Mouse (Mus musculus): ENCODE results near the gene Efcab6.

Gene Efcab6

DNA sequence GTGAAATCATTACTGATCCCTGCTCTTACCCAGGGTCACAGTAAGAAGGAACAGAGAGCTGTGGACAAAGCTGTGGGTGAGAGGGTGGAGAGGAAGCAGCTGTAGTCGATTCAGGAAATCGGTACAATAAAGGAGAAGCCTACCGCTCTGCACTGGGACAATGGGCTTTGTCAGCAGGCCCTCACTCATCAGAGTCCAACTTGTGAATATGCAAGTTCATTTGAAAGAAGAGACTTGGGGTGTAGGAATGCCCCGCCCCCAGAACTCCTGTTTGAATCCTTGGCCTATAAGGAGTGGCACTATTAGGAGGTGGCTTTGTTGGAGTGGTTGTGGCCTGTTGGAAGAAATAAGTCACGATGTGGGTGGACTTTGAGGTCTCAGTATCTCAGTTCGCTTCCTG is 86.3 kb downstream of the Efcab6 start:
- in situ Hi-C loops (cut with MseI, MboI), result no loop called here

DNA sequence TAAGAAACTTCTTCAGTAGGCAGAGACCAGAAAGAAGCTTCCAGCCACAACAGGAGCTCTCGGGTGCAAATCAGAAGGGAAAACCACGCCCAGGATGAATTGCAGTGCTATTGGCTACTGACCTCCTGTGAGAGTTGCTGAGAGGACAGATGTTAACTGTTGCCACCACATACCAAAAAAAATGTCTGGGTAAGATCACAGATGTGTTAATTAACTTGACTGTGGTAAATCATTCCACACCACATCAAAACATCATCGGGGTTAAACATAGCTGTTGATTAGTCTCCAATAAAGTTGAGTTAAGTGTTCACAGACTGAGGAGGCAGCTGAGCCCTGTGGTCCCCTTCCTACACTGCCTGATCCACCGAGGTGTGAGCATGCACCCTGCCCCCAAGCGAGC is 88.1 kb downstream of the Efcab6 start:
- in situ Hi-C loops (cut with MseI, MboI), result no loop called here

DNA sequence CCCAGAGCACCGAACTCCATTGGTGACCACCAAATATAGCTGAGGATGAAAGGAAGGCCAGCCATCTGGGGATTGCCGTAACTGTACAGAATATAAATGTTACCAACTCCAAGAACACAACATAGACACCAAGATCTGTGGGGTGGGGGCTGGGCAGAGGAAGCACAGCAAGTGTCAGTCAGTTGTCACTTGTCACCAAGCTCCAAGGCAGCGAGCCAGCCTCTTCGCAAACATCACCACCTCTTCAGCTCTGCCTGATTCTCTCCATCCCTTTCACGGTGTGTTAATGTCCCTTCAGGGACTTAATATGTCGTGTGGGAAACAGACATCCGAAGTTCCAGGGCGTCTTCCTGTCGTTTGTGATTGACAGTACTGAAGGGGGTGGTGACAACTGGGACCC is 93.0 kb downstream of the Efcab6 start:
- in situ Hi-C loops (cut with MseI, MboI), result no loop called here

DNA sequence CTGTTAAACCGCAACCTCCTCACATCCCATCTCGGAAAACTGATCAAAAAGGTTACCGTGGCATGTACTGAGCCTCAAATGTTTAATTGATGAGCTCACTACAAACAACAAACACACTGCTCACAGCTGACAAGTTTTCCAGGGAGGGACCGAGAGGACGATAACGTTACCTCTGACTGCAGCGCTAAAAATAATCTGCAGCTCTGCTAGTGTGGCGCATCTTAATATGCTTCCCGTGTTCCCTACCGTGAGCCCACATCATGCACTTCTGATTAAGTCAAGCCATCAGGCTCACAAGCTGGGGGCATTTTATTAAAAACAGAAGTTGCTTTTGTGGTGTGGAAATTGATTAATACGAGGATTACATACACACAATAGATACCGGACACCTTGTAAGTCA is 97.4 kb downstream of the Efcab6 start:
- in situ Hi-C loops (cut with MseI, MboI), result no loop called here

DNA sequence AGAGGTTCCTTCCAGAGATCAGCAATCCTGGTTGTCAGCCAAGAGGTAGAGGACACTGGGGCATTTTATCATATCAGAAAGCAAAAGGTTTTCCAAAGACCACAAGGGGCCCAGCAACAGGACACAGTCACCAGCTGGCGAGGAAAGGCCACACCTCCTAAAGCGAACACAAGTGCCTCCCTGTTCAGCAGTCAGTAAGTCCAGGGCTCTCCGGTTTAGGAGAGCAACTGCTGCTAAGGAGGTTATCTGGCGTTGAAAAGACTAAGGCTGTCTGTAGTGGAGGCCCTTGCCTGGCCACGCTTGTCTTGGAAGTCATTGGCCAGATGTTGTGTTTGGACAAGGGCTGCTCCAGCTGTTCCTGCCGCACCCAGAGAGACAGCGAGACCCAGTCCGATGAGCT is 100.1 kb downstream of the Efcab6 start:
- in situ Hi-C loops (cut with MseI, MboI), result no loop called here

DNA sequence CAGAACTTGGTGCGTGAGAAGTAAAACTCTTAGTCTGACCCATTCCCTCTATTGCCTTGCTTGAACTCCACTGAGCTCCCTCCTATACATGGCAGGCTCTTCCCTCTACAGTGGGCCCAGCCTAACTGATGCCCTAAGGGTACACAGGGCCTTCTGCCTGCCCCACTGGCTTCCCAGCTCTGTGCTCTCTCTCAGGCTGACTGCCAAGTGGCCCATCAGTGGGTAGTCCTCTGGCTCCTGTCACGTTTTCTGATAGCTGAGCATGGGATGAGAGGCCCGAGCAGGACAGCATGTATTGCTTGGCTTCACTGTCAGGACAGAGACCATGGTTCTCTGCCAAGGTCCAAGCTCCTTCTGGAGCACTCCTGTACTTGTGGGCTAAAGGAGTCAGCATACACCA is 106.8 kb downstream of the Efcab6 start:
- in situ Hi-C loops (cut with MseI, MboI), result no loop called here

DNA sequence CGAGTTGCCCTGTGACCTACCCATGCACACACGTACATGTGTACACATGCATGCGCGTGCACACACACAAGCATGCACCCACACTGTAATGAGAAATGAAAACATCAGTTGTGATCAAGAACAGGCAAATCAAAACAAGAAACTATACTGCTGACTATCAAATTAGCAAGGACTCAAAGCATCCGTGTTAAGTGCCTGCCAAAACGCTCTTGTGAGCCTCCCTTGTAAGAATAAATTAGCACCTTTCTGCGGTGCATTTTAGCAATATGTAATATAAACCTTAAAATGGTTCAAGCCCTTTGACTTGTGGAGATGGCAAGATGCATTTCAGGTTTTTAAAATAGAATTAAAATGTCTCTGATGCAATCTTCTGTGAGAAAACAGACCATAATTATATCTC is 108.2 kb downstream of the Efcab6 start:
- in situ Hi-C loops (cut with MseI, MboI), result no loop called here

DNA sequence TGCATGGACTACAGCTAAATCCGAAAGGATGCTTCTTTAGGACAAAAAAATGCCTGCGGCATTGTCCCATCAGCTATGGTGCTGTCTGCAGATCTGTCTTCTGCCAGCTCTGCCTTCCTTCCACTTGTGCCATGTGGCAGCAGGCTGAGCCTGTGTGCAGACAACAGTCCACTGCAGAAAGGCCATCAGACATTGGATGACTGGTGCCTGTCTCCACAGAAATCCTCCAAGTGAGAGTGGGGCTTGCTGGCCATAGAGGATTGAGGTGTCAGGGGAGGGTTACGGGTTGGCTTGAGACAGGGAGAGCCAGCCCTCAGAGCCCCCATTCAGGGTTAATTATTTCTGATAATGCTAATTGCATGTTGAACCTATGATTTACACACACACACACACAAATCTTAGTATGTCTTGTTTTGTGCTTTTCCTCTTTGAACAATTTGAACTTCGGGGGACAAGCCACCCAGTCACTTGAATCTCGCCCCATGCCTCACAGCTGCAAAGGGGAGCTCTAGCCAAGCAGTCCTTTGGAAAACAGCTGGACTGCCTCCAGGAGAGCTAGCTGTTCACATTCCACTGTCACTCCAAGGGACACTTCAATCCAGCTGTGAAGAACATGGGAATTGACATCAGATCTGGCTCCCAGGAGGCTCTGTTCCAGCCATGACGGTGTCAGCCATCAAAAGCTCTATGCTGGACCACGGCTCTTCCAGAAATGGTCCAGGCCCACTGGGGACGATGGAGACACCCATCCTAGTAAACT is 109.1 kb downstream of the Efcab6 start:
- in situ Hi-C loops (cut with MseI, MboI), result no loop called here

DNA sequence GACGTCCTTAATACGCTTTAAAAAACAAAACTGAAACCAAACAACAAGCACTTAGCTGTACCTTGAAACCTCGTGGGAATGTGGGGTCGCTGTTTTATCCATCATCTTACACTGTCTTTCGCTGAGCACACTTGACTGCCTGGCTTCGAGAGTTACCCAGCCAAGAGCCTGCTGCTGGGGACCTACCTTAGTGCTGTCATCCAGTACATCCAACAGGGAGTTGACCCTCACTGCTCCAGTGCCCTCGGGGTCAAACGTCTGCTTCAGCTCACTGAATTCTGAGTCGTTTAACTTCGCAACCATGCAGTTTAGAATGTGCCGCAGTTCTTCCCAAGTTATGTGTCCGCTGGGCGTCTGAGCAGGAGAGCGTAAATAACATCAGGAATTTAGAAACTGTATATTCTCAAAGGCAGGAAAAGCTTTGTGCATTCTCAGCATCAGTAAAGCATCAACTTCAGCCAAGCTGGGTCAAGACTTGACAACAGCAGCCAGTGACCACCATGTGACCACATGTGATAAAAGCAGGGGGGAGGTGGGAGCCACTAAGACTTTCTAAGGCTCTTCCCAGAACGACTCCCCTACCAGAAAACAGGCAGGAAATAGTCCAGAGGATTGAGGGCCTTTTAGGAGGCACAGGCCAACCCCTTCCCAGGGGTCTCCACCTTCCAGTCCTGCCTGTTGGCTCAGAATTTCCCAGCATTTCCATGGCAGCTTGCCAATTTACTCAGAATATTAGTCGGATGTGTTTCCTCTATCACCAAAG is 115.3 kb downstream of the Efcab6 start:
- in situ Hi-C loops (cut with MseI, MboI), result no loop called here

DNA sequence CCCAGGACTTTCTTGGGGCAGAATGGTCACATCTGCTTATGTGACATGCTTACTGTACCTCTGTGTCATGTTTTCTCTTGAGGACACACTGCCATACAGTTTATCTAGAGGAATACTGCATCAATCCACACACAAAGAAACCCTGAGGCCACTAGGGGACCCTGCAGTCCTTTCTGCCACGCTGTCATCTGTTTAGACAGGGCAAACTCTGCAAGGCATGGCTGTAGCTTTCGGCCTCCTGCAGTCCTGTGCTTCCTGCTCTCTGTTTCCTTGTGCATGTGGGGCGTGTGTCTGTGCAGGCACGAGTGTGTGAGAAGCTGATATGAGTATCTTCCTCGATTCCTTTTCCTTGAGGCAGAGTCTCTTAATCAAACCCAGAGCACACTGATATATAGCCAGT is 125.5 kb downstream of the Efcab6 start:
- in situ Hi-C loops (cut with MseI, MboI), result no loop called here

DNA sequence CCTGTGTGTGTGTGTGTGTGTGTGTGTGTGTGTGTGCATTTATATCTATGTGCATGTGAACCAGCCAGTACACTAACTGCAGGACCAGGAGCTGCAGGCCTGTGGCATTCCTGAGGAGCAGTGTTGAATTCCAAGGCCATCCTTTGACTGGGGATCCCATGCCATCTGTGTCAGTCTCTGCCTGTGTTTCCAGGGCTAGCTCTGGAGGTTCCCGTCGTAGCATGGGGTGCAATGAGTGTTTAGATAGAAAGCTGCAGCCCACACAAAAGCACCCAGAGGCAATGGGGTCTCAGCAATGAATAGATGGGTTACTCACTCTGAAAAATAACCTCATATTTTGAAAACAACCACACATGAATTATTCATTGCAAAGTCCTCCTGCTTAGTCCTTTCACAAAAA is 126.7 kb downstream of the Efcab6 start:
- in situ Hi-C loops (cut with MseI, MboI), result no loop called here

DNA sequence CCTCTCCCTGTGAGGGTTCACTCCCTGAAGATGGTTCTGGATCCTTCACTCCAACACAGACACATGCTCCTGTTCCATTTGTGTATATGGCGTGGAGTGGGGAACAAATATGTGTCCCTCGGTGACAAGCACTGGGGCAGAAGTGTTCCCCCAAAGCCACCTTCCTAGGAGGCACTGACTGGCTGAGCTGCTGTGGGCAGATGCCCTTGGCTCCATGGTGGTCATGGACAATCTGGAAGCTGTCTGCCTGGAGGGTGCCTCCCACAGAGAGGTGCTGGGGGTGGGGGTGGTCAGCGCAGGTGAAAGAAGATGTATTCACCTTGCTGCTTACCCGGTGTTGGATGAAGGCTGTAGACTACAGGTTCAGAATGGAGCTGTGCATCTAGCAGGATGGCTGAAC is 128.7 kb downstream of the Efcab6 start:
- in situ Hi-C loops (cut with MseI, MboI), result no loop called here

DNA sequence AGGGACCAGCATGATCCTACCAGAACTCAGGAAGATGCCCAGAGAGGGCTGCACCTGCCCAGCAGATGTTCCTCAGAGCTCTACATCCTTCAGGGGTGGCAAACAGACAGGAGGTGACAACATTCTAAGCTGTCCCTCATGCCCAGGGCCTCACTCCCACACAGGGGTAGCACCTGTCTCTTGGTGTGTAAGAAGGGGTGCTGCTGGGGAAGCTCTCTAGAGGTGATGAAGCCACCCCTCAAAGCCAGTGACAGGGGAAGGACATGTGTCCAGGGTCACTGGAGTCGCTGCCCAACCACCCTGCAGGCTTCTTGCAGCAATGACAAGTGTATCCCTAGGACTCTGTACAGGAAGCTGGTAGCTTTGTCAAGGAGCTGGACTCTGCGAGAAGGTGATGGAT is 130.4 kb downstream of the Efcab6 start:
- in situ Hi-C loops (cut with MseI, MboI), result no loop called here

DNA sequence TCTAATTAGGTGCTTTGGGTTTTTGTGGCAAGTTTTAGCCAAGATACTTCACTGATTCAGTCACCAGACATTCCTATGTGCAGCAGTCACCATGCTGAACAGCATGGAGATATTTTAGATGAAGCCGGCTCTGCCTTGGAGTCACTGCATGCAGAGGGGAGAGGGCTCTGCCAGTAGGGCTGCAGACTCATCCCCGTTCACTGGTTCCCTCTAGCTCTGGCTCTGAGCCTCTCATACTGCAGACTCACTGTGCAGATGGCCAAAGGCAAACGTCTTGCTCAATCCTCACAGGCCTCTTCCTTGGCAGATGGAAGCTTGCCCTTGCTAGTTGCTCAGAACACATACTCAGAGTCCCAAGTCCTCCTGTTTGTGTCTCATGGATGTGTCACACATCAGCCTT is 139.8 kb downstream of the Efcab6 start:
- in situ Hi-C loops (cut with MseI, MboI), result no loop called here

DNA sequence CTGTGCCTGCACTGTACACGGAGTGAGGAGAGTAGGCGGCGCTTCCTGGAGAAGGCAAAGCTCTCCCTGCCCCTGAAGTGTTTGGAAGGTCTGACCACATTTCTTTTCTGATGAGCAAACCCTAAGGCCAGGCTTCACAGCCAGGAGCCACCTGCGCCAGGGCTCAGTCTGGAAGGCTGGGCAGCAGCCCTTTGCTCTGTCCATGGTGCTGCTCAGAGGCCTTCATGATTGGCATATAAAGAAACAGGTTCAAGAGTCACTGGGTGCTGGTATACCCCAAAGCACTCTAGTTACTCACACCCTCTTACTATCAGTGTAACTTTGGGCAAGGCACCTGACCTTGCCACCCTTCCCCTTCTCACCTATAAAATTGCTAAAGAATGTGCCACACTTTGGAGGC is 140.5 kb downstream of the Efcab6 start:
- in situ Hi-C loops (cut with MseI, MboI), result no loop called here

DNA sequence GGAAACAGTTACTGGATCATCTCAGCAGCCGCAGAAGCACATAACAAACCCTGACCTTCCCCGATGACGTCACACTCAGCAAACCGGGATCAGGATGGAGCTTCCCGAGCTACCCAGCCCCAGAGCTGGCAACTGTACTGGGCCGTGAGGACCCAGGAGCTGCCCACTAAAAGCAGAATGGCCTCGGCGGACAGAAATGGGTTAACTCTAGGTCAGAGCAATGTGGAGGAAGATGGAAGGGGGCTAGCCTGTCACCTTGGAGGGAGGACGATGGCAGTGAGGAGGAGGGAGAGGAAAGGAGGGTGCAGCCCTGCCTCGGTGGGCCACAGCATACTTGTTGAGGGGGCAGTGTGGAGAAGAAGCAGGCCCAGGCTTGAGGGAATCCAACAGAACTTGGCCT is 149.8 kb downstream of the Efcab6 start:
- in situ Hi-C loops (cut with MseI, MboI), result no loop called here

DNA sequence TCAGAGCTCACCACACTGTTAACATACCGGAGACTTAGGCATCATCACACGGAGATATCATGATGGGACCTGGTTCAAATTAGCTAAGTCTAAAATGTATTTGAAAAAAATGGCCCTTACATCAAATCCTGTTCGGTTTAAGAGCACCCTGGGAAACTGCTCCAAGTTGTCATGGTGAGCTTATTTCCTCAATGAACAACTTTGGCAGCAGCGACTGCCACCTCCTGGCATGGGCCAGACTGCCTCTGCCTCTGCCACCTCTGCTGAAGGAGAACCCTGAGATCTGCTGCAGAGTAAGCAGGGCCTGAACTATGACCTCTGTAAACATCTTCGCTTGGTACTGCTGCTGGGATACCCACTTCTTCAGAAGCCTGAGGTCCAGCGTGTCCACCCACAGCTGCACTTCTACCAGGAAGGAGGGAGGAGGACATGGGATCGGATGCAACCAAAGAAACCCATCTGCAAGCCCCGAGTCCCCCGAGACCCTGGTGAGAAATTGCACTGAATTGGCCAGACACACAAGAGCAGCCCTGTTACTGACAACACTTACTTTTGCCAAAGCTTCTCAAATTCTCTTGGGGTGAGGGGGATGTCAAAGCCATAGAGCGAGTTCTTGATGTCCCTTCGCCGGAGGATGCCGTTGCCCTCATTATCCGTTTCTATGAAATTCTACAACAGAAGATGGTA is 152.0 kb downstream of the Efcab6 start:
- in situ Hi-C loops (cut with MseI, MboI), result no loop called here

DNA sequence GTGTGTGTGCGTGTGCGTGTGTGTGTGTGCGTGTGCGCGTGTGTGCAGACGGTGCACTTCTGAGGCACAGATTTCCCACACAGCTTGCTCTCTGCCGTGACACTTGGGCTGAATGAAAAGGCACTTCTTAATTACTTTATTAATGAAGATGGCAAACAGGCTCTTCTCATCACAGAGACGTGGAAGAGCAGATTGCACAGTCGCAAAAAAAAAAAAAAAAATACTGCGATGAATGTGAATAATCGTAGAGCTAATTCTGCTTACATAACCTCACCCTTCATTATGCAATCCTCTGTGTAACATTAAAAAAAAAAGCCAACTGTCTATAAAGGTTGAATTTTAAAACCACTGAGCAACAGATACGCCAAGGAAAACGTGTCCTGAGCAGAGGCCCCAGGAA is 158.7 kb downstream of the Efcab6 start:
- in situ Hi-C loops (cut with MseI, MboI), result no loop called here

DNA sequence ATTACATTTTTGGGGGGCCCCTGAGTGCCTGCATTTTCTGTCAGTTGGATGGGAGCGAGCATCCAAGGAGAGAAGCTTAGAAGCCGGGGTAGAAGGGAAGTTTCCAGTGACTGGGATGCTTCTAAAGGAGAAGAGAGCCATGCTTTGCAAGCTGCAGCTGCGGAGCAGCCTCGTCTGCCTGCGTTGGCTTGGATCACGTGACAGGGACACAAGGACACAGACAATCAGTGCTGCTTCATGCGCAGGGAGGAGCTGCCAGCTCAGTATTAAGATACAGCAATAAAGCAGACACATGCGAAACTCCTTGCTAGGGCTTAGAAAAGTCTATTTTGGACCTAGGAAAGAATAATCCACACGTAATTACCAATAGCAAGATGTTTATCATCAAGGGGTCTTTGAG is 167.9 kb downstream of the Efcab6 start:
- in situ Hi-C loops (cut with MseI, MboI), result no loop called here

DNA sequence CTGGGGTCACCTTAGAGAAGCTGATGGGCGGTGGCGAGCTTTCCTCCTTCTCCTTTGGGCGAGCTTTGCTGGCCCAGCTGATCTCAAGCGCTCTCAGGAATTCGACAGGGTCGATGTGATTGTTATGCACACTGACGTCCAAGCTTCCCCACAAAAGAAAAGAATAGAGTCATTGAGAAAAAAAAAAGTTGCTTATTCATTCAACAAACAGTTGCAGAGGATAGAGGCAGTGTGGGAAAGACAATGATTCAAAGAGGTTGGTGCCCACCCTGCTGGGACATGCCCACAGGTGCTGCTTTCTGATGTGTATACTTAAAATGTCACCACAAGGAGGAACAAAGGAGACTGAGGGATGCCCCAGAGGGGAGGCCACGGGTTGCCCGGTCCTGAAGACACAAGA is 169.2 kb downstream of the Efcab6 start:
- in situ Hi-C loops (cut with MseI, MboI), result no loop called here

DNA sequence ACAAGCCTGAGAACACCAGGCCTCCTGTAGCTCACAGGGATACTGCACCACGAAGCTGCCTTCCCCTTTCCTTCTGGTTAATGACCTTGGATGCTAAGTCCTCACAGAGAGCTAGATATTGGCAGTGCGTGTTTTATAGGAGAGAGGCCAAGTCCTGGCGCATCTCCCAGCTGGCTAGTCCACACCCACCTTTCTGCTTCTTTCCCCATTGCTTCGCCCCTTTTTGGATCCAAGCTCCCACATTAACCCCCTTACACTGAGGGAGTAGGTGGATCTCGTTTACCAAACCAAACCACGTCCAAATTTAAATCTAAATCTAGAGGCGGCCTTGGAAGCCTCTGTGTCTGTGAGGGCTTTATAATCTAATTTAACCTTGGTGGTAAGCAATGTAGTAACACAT is 170.9 kb downstream of the Efcab6 start:
- in situ Hi-C loops (cut with MseI, MboI), result no loop called here

DNA sequence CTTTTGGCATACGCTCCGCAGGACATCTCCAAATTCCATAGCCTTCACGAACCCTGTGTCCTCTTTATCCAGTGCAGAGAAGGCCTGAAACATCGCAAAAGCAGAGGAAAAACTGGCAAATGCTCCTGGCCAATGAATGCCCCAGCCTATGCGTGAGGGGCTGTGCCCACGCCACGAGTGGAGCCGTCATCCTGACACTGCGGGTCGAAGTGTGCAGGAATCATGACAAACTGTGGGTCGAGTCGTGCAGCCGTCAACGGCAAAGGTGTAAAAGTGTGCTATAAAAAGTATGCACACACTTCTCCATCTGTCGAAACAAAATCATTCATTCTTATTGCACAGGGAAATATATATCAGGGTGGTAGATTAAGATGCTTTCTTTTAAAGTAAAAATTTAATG is 172.3 kb downstream of the Efcab6 start:
- in situ Hi-C loops (cut with MseI, MboI), result no loop called here

DNA sequence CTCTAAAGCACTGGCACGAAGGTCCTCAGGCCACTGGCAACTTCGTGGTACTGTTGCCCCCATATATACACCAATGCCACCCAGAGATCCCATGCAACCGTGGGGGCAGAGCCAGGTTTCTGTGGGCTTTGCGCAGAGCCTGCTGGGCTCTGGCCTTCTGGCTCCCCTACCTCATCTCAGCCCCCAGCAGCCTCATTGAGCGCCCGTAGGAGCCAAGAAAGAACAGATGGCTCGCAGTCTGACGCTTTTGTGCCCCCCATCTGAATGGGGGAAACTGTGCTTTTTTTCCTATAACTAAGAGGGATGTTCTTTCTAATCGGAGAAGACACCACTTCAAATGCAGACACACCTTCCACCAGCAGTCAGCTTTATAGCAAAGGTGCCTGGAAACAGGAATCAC is 180.9 kb downstream of the Efcab6 start:
- in situ Hi-C loops (cut with MseI, MboI), result no loop called here

Data from mouse trophoblast stem cell (cell line).